Mouse (Mus musculus): ENCODE measurements at regions not wholly inside any gene's neighbourhood (a gene's known extent, or its start where the extent isn't known, plus 50 kb on each side); places are given as distances from the start of the nearest gene placed in this dataset.

DNA sequence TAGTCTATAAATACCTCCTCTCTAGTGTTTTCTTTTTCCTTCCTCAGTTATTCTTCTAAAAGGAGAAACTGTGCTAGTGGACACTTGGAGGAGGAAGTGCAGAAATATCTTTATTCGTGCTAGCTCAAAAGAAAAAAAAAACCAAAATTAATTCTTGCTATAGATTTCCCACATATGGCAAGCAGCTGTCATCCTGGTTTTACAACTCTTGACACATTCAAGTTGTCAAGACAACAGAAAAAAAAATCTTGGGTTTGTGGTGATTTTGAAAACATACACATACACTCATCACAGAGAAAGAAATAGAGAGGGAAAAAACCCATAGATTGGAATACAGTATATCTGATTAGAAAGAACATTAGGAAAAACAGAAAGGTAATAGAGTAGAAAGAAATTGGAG, 352.8 kb upstream of the Slco3a1 start:
- no peak for DNase-seq (ENCODE audit: low spot score in 2 of 2)

- no peak for DNase-seq (ENCODE audit: low spot score in 2 of 2)
These were observed 322.9 kb upstream of the Slco3a1 start for GRCm38 (mm10) chr7:74877466-74877865.

DNA sequence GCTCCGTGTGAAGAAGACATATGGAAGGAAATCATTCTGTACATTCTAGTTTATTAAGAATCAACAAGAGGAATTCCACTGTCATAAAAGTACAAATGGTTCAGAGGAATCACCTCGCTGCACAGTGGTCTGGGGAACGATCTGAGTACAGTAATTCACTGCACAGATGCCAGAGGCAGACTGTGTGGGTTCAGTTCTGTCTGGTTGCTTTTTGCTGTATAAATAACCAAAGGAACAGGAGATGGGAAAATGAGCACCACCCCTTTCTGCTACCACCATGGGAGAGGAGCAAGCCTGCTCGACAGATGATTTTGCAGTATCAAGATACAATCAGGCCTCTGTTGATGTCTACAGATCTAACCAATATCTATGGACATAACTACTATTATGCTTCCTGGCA, 322.1 kb upstream of the Slco3a1 start:
- peak in 1 of 2 experiments; percentile 16 for DNase-seq (ENCODE audit: low spot score in 2 of 2)

GRCm38 (mm10) chr7:74870250-74870649, 315.7 kb upstream of the Slco3a1 start:
- no peak for DNase-seq (ENCODE audit: low spot score in 2 of 2)

GRCm38 (mm10) chr7:74862727-74863126, 308.1 kb upstream of the Slco3a1 start:
- peak; percentile 14 to 15 for DNase-seq (ENCODE audit: low spot score in 2 of 2)

GRCm38 (mm10) chr7:74844306-74844929, 289.8 kb upstream of the Slco3a1 start:
- DNase-seq (ENCODE audit: low spot score in 2 of 2): no peak

- DNase-seq (ENCODE audit: low spot score in 2 of 2): no peak
These were observed 268.7 kb upstream of the Slco3a1 start for GRCm38 (mm10) chr7:74823286-74823685.

GRCm38 (mm10) chr7:74793241-74793640, 238.7 kb upstream of the Slco3a1 start:
- DNase-seq (ENCODE audit: low spot score in 2 of 2): no peak

- no peak for DNase-seq (ENCODE audit: low spot score in 2 of 2)
These were observed 234.1 kb upstream of the Slco3a1 start for GRCm38 (mm10) chr7:74788696-74789095.

GRCm38 (mm10) chr7:74771435-74772406, 217.1 kb upstream of the Slco3a1 start:
- no peak for DNase-seq (ENCODE audit: low spot score in 2 of 2)

DNA sequence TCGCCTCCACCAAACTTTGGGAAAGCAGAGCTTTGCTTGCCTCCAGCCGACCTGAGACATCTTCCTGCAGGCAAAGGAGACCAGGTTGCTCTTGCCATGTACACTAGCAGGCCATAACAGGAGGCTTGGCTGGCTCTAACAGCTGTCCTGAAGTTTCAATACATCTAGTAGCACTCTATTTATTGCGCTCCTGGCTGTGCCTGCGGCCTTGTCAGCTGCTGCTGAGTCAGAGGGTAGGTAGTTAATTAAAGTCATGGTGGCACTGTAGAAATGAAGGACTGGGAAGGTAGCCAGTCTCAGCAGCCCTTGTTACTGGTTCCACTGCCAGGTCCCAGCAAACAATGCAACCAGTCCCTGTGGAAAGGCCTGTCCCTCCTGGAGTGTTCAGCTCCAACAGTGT, 212.0 kb upstream of the Slco3a1 start:
- DNase-seq (ENCODE audit: low spot score in 2 of 2): peak in 1 of 2 experiments; percentile 15

DNA sequence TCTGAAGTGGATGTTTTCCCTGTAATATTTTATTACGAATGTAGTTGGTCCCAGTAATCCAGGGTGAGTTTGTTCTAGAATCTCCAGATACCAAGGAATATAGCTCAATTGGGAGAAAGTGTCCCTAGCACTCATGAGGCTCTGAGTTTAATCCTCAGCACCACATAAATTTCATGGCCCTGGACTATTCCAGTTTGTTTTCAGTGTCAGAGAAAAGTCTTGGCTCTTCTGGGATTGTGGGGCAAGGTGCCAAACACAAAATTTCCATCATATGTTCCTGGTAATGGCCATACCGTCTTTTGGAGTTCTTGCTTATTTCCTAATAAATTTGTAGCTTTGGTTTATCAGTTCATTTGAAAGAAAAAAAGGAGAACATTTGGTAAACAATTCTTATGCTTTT, 202.9 kb upstream of the Slco3a1 start:
- no peak for DNase-seq (ENCODE audit: low spot score in 2 of 2)

DNA sequence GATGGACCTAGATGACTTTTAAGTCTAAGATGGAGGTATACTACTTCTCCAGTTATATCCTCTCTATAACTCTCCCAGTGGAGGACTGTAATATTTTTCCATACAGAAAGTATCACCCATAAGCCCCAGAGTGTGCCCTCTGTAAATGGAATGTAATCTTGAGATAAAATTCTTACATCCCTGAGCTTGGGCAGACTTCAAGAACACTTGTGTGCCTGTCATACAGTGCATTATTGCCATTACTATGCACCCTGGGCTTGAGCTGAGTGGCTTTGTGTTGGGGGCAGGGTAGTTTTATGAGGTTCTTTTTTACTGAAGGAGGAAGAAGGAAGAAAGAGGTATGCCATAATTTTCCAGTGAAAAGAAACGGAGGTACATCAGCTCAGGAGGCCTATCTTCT, 193.1 kb upstream of the Slco3a1 start:
- DNase-seq (ENCODE audit: low spot score in 2 of 2): no peak

GRCm38 (mm10) chr7:74734941-74735340, 180.4 kb upstream of the Slco3a1 start:
- DNase-seq (ENCODE audit: low spot score in 2 of 2): peak in 1 of 2 experiments; percentile 30

- no peak for DNase-seq (ENCODE audit: low spot score in 2 of 2)
These were observed 171.9 kb upstream of the Slco3a1 start for GRCm38 (mm10) chr7:74726324-74726991.

DNA sequence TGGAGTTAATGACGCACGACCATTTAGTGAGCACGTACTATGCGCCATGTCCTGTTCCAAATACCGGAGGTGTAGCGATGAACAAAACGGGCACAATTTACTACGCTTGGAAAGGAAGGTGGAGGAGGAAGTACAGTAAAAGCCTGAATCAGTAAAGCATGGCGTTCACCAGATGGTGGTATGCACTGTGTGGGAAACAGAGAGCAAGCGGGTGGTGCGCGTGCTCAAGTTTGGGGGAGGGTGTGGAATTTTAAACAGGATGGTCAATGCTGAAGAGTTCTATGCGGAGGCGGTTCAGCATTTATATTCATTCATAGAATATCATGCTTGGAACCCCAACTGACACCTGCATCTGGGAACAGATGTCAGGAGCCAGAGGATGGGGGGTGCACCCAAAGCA, 164.7 kb upstream of the Slco3a1 start:
- no peak for DNase-seq (ENCODE audit: low spot score in 2 of 2)

DNA sequence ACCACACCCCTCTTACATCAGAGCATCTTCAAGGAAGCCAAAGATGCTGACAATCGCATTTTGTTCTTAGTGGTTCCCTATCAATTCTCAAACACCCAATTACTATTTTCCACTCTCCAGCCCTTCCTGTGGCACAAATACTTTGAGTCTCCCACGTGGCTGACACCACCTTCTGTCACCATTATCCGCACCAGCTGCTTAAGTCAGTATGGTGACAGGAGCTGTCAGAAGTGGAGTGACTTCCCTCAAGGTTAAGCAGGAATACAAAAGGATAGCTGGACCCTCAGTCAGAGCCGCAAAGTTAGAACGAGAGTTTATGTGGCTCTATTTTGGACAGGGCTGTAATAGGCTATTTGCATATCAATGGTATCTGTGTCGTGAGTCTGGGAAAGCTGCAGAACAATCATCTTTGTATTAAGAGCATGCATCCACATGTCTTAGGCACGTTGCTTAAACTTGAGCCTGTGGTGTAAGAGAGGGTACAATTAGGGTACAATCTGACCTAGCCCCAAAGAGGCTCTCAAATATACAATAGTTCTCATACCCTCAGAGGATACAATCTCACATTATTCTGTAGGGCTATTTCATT, 155.5 kb upstream of the Slco3a1 start:
- no peak for DNase-seq (ENCODE audit: low spot score in 2 of 2)

DNA sequence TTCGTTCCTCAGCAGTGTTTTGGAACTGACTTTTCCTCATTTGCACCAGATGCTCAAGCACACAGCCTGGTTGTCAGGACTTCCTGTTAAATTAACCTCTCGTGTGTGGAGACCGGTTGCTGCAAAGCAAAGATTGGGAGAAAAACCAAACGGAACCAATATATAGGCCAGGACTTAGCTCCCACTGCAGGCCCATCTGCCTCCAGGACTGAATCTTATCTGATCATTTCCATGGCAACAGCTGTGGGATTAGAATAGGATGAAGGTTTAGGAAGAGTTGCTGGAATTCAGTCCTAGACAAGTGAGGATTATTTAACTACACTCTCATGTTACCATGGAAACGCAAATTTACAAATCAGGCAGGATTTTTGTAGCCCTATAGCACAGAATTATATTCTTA, 154.4 kb upstream of the Slco3a1 start:
- DNase-seq (ENCODE audit: low spot score in 2 of 2): peak in 1 of 2 experiments; percentile 15

DNA sequence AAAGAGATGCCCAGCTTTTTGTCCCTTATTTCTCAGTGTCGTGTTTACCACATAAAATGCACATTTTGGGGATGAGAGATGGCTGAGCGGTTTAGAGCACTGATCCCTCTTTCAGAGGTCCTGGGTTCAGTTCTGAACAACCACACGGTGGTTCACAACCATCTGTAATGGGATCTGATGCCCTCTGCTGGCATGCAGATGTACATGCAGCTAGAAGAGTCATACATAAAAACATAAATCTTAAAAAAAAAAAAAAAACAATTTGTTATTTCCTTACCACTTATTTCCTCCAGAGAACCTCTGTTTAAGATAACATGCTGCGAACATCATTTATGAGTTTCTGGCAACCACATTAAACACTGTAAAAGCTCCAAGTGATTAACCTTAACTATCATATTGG, 149.0 kb upstream of the Slco3a1 start:
- no peak for DNase-seq (ENCODE audit: low spot score in 2 of 2)

DNA sequence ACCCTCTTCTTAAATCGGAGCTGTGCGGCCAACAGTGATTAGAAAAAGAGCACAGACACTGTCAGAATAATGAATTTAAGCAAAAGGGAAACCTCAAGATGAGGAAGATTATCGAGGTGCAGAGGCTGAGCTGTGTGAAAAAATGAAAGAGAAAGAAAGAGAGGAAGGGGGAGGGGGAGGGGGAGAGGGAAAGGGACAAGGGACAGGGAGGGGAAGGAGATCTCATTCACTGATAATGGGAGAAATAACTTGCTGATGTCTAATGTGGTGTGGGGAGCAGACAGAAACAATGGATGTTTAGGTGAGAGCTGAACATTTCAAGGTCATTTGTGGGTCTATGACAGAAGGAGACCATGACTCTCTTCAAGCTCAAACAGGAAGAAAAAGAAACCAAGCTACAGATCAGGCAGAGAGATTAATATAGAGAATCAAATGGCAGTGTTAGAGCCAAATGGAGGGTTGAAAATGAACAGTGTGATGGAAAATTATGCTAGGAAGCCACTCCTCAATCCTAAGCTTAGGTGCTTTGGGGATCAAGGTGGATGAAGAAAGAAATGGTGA, 143.3 kb upstream of the Slco3a1 start:
- DNase-seq (ENCODE audit: low spot score in 2 of 2): no peak

- no peak for DNase-seq (ENCODE audit: low spot score in 2 of 2)
These were observed 141.7 kb upstream of the Slco3a1 start for GRCm38 (mm10) chr7:74696286-74696685.

Data from layer of hippocampus, postnatal 10 days (tissue).